Mouse (Mus musculus): Measurements from ENCODE around the gene Srsf7. TPM values are rescaled to one million over a fixed set of nuclear protein-coding genes. Genes with fewer than 3 reads are reported as not detected.

The Srsf7 gene
- 23.1 and 24.0 TPM in 2 replicates for polyA plus RNA-seq (2012; rRNA removed)

GRCm38 (mm10) chr17:80206671-80207581 lies at the start of gene Srsf7, which contains the start of gene Ttc39d:
Srsf7 (minus strand) TSS chr17:80207307.
Ttc39d (plus strand) TSS chr17:80207460.

GRCm38 (mm10) chr17:80224326-80225116 lies 17.4 kb upstream of the Srsf7 start, which contains the start of gene Gemin6:
Gemin6 (plus strand) TSS chr17:80224441.

Other genes starting within 250 kb of the Srsf7 start
- gene Hnrnpll, start 145.0 kb downstream of the Srsf7 start, polyA plus RNA-seq (2012; rRNA removed), result 15.8 and 17.3 TPM in 2 replicates
- gene Galm, start 79.8 kb downstream of the Srsf7 start, polyA plus RNA-seq (2012; rRNA removed), result 18.8 and 20.2 TPM in 2 replicates
- not detected in 2 replicates for gene Ttc39d, start 153 bp upstream of the Srsf7 start, polyA plus RNA-seq (2012; rRNA removed)
- gene Gemin6, start 17.1 kb upstream of the Srsf7 start, polyA plus RNA-seq (2012; rRNA removed), result 0.51 and 1.3 TPM in 2 replicates
- 2.7 and 2.8 TPM in 2 replicates for gene Morn2, start 82.9 kb upstream of the Srsf7 start, polyA plus RNA-seq (2012; rRNA removed)
- gene Dhx57, start 83.2 kb upstream of the Srsf7 start, polyA plus RNA-seq (2012; rRNA removed), result 6.4 TPM in 2 replicates
- 0.27 and 1.1 TPM in 2 replicates for gene Arhgef33, start 100.1 kb upstream of the Srsf7 start, polyA plus RNA-seq (2012; rRNA removed)
- 0.74 TPM in 1 of 2 replicates, not detected in the other for gene Gm10190, start 166.2 kb upstream of the Srsf7 start, polyA plus RNA-seq (2012; rRNA removed)

Data from colon, adult 2 months (tissue).